Mouse (Mus musculus): ENCODE measurements around the gene Tatdn2. TPM values are rescaled to one million over a fixed set of nuclear protein-coding genes. Genes with fewer than 3 reads are reported as not detected.

Gene Tatdn2
- polyA plus RNA-seq (2014; fragmentation: Illumina TruSeq; extraction: RNeasy Lipid Tissue Mini Kit (QIAGEN cat#74804); ENCODE audit: low replicate concordance) = 9.4 TPM

DNA sequence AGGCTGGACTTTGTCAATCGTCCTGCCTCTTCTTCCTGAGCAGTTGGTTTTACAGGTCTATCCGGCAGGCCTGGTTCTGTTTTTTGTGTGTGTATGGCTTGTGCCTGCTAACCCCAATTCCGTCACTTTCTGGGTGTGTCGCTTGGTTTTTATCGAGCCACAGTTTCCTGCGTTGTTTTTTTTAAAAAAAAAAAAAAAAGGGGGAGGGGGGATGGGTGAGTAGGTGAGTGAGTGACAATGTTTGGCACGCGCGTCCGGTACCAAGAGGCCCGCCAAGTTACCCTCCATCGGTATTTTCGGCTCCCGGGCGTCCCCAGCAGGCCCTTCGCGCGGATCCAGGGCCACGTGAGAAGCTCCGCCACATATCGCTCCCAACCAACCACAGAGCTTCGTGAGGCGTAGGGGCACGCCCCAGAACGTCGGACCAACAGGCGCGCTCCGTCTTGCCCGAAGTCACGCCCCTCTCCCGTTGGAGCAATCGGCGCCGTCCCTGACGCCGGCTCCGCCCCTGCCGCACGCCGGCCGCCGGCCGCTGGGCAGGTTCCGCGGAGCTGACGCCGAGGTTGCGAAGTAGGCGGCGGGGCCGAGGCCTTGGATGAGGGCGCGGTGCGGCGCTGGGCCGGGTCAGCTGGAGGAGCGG lies at the start of gene Tatdn2:
Tatdn2 (plus strand) TSS at position 469 of the 640 bp plus-strand sequence.

DNA sequence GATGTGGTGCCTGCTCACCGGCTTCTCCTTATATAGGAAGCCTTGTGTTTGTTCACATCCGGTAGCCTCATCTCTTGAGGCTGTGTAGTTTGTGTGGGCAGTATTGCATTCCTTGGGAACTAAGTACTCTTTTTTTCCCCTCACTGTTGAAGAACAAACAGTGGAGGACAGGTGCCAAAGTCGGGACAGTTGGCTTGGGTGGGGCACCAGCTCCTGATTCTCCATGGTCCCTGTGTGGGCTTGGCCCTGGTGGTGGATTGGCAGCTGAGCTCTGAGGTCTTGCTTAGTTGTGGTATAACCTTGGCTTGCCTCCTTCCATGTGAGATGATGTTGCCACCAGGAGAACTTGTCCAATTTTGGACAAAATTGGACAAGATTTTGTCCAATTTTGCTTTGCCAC lies 23.0 kb downstream of the Tatdn2 start, which contains the start of gene Ghrl:
Ghrl (minus strand) TSS at position 3 of the 400 bp plus-strand sequence.

DNA sequence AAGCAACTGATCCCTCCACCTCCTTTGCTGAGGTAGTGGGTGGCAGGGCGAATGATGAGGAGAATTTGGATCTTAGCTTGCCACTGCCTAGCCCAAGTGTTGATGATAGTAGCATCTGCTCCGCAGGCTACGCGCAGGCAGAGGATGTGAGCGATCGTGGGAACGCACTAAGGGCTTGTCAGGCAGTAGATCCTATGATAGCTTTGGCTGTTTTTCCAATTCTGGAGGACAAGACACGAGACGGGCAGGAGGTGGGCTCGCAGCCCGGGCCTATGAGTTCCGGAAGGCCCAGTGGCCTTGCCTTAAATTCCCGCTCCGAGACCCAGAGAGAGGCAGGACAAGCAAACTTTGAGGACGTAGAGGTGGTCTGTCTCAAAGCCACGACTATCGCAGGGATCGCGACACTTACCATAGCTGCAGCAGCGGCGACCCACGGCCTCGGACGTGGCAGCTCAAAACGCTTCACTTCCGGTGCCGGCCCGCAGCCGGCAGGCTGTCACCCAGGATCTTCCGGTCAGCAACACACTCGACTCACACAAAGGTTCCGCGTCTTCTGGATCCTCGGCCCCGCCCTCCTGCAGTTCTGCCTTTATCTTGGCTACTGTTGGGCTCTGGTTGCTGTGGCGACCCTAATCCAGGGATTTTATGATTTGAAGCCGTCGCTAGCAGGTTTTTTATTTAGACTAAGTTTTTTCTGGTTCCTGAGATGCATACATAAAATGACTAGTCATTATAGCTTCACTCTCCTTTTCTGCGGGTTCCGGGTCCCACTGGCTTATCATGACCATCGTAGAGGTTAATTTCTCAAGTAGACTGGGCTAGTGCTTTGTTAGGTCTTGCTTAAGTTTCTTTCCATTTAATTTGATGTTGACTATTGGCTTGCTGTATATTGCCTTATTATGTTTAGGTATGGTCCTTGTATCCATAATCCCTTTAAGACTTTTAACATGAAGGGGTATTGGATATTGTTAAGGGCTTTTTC lies 43.7 kb downstream of the Tatdn2 start, which contains the start of gene Sec13:
Sec13 (minus strand) TSS at position 508 of the 982 bp plus-strand sequence.

Other genes starting within 250 kb of the Tatdn2 start
- 0.56 TPM for gene Il17re, start 238.6 kb upstream of the Tatdn2 start, polyA plus RNA-seq (2014; fragmentation: Illumina TruSeq; extraction: RNeasy Lipid Tissue Mini Kit (QIAGEN cat#74804); ENCODE audit: low replicate concordance)
- gene Il17rc, start 225.6 kb upstream of the Tatdn2 start, polyA plus RNA-seq (2014; fragmentation: Illumina TruSeq; extraction: RNeasy Lipid Tissue Mini Kit (QIAGEN cat#74804); ENCODE audit: low replicate concordance) = 2.8 TPM
- gene Creld1, start 213.8 kb upstream of the Tatdn2 start, polyA plus RNA-seq (2014; fragmentation: Illumina TruSeq; extraction: RNeasy Lipid Tissue Mini Kit (QIAGEN cat#74804); ENCODE audit: low replicate concordance) = not detected
- not detected for gene Prrt3, start 195.1 kb upstream of the Tatdn2 start, polyA plus RNA-seq (2014; fragmentation: Illumina TruSeq; extraction: RNeasy Lipid Tissue Mini Kit (QIAGEN cat#74804); ENCODE audit: low replicate concordance)
- gene Emc3, start 165.4 kb upstream of the Tatdn2 start, polyA plus RNA-seq (2014; fragmentation: Illumina TruSeq; extraction: RNeasy Lipid Tissue Mini Kit (QIAGEN cat#74804); ENCODE audit: low replicate concordance) = 63.8 TPM
- 2.3 TPM for gene Fancd2, start 165.4 kb upstream of the Tatdn2 start, polyA plus RNA-seq (2014; fragmentation: Illumina TruSeq; extraction: RNeasy Lipid Tissue Mini Kit (QIAGEN cat#74804); ENCODE audit: low replicate concordance)
- gene Fancd2os, start 96.3 kb upstream of the Tatdn2 start, polyA plus RNA-seq (2014; fragmentation: Illumina TruSeq; extraction: RNeasy Lipid Tissue Mini Kit (QIAGEN cat#74804); ENCODE audit: low replicate concordance) = not detected
- 30.0 TPM for gene Brk1, start 92.3 kb upstream of the Tatdn2 start, polyA plus RNA-seq (2014; fragmentation: Illumina TruSeq; extraction: RNeasy Lipid Tissue Mini Kit (QIAGEN cat#74804); ENCODE audit: low replicate concordance)
- 17.0 TPM for gene Vhl, start 73.1 kb upstream of the Tatdn2 start, polyA plus RNA-seq (2014; fragmentation: Illumina TruSeq; extraction: RNeasy Lipid Tissue Mini Kit (QIAGEN cat#74804); ENCODE audit: low replicate concordance)
- gene Irak2, start 58.6 kb upstream of the Tatdn2 start, polyA plus RNA-seq (2014; fragmentation: Illumina TruSeq; extraction: RNeasy Lipid Tissue Mini Kit (QIAGEN cat#74804); ENCODE audit: low replicate concordance) = 12.7 TPM
- gene Ghrl, start 22.8 kb downstream of the Tatdn2 start, polyA plus RNA-seq (2014; fragmentation: Illumina TruSeq; extraction: RNeasy Lipid Tissue Mini Kit (QIAGEN cat#74804); ENCODE audit: low replicate concordance) = not detected
- gene Sec13, start 43.7 kb downstream of the Tatdn2 start, polyA plus RNA-seq (2014; fragmentation: Illumina TruSeq; extraction: RNeasy Lipid Tissue Mini Kit (QIAGEN cat#74804); ENCODE audit: low replicate concordance) = 68.9 TPM

All from small intestine, adult 10 weeks (tissue).